Mouse (Mus musculus): ENCODE results near the gene Plk3. TPM values are rescaled to one million over a fixed set of nuclear protein-coding genes. Genes with fewer than 3 reads are reported as not detected.
A peak's percentile ranks its signal among the peaks of the same experiment; 100 is the strongest.

The Plk3 gene
- total RNA-seq, 2 experiments from 2014 or later = 0.91 to 0.96 TPM

- DNase-seq = no peak
- intact Hi-C loops (cut with DNase I; ENCODE audit: low total_unique reads) = no loop called here
These were observed 37.1 kb downstream of the Plk3 start for GRCm38 (mm10) chr4:117096666-117097065.

- intact Hi-C loops (cut with DNase I; ENCODE audit: low total_unique reads) = no loop called here
- DNase-seq = peak; percentile 89
These were observed 38.0 kb downstream of the Plk3 start, which contains the start of gene Ptch2 for GRCm38 (mm10) chr4:117095551-117096452. Gene Ptch2 (plus strand): TSS chr4:117096075.

GRCm38 (mm10) chr4:117094626-117095361 is 39.0 kb downstream of the Plk3 start:
- intact Hi-C loops (cut with DNase I; ENCODE audit: low total_unique reads) = no loop called here
- no peak for DNase-seq

- DNase-seq = no peak
- intact Hi-C loops (cut with DNase I; ENCODE audit: low total_unique reads) = no loop called here
These were observed 43.2 kb downstream of the Plk3 start for GRCm38 (mm10) chr4:117090586-117090985.

- intact Hi-C loops (cut with DNase I; ENCODE audit: low total_unique reads) = no loop called here
- no peak for DNase-seq
These were observed 45.7 kb downstream of the Plk3 start for GRCm38 (mm10) chr4:117087948-117088640.

Small RNA genes lying within 50 kb of the gene (microRNA-seq; reads per million reads assigned to microRNA genes)
- 0 reads per million in 2 experiments for gene Gm22398

Other genes with a start within 250 kb of the Plk3 start
- 10 to 100 TPM; 52.3 to 60.4 TPM for gene Urod, start 139.6 kb downstream of the Plk3 start, total RNA-seq (2021)
- 10 to 100 TPM; 12.6 to 14.7 TPM for gene Hectd3, start 138.6 kb downstream of the Plk3 start, total RNA-seq (2021)
- gene Eif2b3, start 114.6 kb downstream of the Plk3 start, total RNA-seq (2021) = 10 to 100 TPM; 22.0 to 24.8 TPM
- 1 to 10 TPM; 3.8 to 5.9 TPM for gene Ptch2, start 37.9 kb downstream of the Plk3 start, total RNA-seq (2021)
- gene Btbd19, start 8.2 kb downstream of the Plk3 start, total RNA-seq (2021) = 1 to 10 TPM; 3.3 to 3.6 TPM
- not detected for gene Tctex1d4, start 7.2 kb downstream of the Plk3 start, total RNA-seq (2021)
- gene Rps8, start 22.3 kb upstream of the Plk3 start, total RNA-seq (2021) = 100 to 1,000 TPM; 786 to 929 TPM
- gene Kif2c, start 48.7 kb upstream of the Plk3 start, total RNA-seq (2021) = 1 to 10 TPM; 1.6 to 1.8 TPM
- gene Tmem53, start 118.0 kb upstream of the Plk3 start, total RNA-seq (2021) = 1 to 10 TPM; 4.0 to 5.9 TPM
- gene Armh1, start 118.2 kb upstream of the Plk3 start, total RNA-seq (2021) = not detected